Mouse (Mus musculus) adrenal gland (tissue): ENCODE data around the gene Gm13290.
"Not testable (repeated sequence)": the region's sequence is repeated elsewhere in the genome, so short reads cannot be mapped to it uniquely, and the experiment has no call there.

Source experiments
- intact Hi-C: fragments of 180-260 bp; cut with DNase I; formaldehyde crosslinking; loops from one replicate; pipeline ENCODE4 v1.15.1; 2025
- long read RNA-seq, 2 experiments: library from polyadenylated mRNA; unstranded; transcript quantifications; one replicate each; pipeline ENCODE4 v2.0.0; 2020; ENCODE audit warnings: borderline replicate concordance in 1 of 2; ENCODE audit not compliant: insufficient replicate concordance in 1 of 2

Gm13290 gene
- long read RNA-seq, experiment 1 = 0 reads
- long read RNA-seq, experiment 2, partial matches to known transcripts = 0 of 1 reads
- long read RNA-seq, experiment 2, other reads (novel, unspliced or antisense) = 0 of 1 reads

DNA sequence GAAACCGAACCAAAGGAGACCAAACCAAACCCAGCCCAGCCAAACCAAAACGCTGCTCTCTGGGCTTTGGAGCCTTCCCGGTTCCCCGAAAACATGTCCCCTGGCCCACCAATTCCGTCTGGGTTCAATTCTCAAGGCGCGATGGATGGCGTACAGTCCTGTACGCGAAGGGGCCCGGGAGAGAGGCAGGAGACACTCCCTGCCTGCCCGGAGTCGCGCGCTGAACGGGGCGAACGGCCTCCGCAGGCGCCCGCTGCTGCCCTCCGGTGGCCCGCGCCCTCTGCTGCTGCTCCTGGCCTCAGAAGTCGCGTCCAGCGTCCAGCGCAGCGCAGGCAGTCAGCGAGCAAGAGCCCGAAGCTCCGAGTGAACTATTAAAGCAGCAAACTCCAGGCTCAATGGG is at the start of gene Gm13290:
TSS of gene Gm13290 (plus strand) at position 301 of the 400 bp plus-strand sequence.
- intact Hi-C loops = not testable (repeated sequence)

DNA sequence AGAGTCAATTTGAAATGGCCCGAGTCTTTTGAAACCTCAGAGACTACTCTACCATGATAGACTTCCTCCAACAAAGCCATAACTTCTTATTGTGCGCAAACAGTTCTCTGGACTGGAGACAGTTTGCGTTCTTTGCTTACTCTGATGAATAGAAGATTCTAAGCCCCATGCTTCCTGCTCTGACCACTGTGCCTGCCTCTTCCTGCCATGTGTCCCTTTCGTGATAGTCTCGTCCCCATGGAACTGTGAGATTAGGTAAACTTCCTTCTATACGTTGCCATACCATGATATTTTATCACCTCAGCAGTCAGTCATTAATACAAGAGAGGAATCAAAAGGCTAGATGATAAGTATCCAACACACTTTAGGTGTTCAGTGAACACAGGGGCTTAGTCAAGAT is 46.9 kb upstream of the Gm13290 start:
- intact Hi-C loops = loop anchor here (1.0 kb wide), 1 partner anchor 30 kb away; no protein-coding TSS in a partner anchor

DNA sequence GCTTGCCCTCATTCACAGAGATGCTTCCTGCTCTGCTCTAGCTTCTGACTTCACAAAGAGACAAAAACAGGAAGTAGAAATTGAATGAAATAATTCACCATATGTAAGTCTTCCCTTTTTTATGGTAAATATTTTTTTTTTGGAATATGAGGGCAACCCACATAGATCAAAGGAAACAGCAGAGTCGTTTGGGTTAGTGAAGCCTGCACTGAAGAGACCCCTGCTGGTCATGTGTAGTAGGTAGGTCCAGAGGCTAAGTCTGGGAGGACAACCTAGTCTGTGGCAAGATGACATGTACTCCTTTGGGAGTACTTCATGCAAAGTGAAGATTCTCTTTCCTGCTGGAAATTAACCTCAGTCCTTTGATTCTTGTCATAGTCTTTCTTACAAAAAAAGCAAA is 46.3 kb upstream of the Gm13290 start:
- intact Hi-C loops = loop anchor here (1.0 kb wide), 1 partner anchor 31 kb away; no protein-coding TSS in a partner anchor

GRCm38 (mm10) chr4:88738480-88738879 is 35.2 kb upstream of the Gm13290 start:
- intact Hi-C loops = no loop called here

- intact Hi-C loops = no loop called here
These were observed 34.6 kb upstream of the Gm13290 start for GRCm38 (mm10) chr4:88739036-88739435.

GRCm38 (mm10) chr4:88741426-88741825 is 32.2 kb upstream of the Gm13290 start:
- intact Hi-C loops = no loop called here

GRCm38 (mm10) chr4:88742771-88743371 is 30.8 kb upstream of the Gm13290 start:
- intact Hi-C loops = no loop called here

DNA sequence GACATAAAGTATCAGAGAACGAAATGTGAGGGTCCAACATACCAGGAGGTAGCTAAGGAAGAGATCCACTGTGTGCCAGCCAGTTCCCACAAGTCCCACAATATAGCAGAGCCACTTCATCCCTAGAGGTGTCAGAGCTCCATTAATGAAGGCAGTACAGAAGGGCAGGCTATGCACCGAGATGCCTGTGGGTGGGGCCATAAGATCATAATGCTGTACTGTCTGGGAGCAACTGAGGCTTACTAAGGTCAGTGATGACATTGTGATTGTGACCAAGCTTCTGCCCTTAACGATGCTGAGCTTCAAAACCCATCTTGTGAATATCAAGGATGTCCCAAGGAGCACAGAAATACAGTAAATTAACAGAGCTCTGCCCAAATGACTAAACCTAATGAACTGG is 29.4 kb upstream of the Gm13290 start:
- intact Hi-C loops = no loop called here

DNA sequence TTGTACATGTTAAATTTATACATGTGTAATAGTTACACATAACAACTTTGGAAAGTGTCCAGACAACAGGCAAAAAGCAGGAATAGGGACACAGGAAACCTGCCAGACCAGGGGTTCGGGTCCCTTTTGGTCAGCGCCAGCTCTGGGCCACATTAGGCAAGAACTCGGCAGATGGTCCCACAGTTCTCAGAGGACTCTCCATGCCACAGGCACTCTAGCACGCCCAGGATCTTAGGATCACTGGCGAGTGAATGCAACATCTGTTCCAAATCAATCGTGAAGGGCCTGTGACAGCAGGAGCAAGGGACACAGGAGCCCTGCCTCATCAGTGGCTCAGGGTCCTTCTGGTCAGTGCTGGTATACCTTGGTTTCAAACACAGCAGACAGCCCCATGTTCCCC is 23.7 kb upstream of the Gm13290 start:
- intact Hi-C loops = no loop called here

DNA sequence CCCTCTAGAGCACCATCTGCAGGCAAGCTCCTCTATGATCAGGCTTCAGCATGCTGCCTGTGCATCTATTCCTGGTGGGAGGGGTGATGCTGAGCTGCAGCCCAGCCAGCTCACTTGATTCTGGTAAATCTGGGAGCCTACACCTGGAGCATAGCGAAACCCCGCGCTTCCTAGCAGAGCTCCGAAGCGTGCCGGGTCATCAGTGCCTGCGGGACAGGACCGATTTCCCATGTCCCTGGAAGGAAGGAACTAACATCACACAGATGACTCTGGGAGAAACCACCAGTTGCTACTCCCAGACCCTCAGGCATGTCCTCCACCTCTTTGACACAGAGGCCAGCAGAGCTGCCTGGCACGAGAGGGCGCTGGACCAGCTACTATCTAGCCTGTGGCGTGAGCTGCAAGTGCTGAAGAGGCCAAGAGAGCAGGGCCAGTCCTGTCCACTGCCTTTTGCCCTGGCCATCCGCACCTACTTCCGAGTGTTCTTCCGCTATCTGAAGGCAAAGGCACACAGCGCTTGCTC is 18.8 kb upstream of the Gm13290 start, which contains the start of gene Gm13271:
TSS of gene Gm13271 (plus strand) at position 51 of the 523 bp plus-strand sequence.
- intact Hi-C loops = not testable (repeated sequence)

GRCm38 (mm10) chr4:88756581-88757513 is 16.8 kb upstream of the Gm13290 start:
- intact Hi-C loops = not testable (repeated sequence)

DNA sequence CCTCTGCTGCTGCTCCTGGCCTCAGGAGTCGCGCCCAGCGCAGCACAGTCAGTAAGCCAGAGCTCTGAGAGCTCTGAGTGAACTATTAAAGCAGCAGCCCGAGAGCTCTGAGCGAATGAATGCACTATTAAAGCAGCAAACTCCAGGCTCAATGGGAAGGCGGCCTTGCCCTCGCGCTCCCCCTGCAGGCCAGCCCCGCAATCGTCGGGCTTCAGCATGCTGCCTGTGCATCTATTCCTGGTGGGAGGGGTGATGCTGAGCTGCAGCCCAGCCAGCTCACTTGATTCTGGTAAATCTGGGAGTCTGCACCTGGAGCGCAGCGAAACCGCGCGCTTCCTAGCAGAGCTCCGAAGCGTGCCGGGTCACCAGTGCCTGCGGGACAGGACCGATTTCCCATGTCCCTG is 16.0 kb upstream of the Gm13290 start:
- intact Hi-C loops = not testable (repeated sequence)

DNA sequence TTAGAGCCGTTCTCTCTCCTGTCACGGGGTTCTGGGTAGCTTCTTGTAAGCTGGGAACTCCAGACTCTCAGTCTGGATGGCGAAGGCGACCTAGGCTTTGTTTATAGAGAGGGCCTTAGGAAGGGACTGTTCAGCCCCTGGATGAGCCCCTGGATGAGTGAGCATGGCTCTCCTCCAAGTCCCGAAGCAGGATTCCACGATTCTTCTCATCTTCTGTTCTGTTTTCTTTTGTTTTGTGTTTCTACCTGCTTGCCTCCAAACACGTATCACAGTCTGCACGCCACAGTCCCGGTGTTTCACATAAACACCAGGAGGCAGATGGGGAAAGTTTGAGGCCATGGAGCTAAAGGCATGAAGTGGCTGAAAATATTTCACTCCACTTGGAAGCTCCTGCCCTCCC is 14.9 kb upstream of the Gm13290 start:
- intact Hi-C loops = not testable (repeated sequence)

- intact Hi-C loops = not testable (repeated sequence)
These were observed 13.9 kb upstream of the Gm13290 start, which contains the start of gene Gm13283 for GRCm38 (mm10) chr4:88759610-88760268. Gene Gm13283, plus strand, starts transcription at chr4:88760119.

DNA sequence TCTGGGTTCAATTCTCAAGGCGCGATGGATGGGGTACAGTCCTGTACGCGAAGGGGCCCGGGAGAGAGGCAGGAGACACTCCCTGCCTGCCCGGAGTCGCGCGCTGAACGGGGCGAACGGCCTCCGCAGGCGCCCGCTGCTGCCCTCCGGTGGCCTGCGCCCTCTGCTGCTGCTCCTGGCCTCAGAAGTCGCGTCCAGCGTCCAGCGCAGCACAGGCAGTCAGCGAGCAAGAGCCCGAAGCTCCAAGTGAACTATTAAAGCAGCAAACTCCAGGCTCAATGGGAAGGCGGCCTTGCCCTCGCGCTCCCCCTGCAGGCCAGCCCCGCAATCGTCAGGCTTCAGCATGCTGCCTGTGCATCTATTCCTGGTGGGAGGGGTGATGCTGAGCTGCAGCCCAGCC is 13.2 kb upstream of the Gm13290 start:
- intact Hi-C loops = not testable (repeated sequence)

DNA sequence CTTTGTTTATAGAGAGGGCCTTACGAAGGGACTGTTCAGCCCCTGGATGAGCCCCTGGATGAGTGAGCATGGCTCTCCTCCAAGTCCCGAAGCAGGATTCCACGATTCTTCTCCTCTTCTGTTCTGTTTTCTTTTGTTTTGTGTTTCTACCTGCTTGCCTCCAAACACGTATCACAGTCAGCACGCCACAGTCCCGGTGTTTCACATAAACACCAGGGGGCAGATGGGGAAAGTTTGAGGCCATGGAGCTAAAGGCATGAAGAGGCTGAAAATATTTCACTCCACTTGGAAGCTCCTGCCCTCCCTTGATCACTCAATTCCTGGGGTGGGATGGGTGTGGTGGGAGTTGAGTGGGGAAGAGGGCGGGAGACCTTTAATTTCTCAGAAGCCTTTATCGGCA is 11.9 kb upstream of the Gm13290 start:
- intact Hi-C loops = not testable (repeated sequence)

DNA sequence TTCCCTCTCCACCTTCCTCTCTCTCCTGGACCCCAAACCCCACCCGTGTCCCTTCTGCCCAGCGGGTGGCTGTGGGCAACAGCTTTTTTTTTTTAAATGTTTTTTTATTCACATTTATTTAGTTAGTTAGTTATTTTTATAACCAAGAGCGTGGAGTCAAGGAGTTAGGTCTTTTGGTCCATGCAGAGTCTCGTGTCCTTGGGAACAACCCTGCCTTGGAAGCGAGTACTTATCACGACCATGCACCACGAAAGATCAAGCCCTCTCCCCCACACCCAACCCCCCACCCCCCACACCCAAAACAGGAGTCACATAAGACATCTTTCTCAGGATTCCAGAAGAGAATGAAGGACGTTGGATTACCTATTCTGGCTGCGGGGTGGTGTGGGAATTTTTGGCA is 11.3 kb upstream of the Gm13290 start:
- intact Hi-C loops = not testable (repeated sequence)

DNA sequence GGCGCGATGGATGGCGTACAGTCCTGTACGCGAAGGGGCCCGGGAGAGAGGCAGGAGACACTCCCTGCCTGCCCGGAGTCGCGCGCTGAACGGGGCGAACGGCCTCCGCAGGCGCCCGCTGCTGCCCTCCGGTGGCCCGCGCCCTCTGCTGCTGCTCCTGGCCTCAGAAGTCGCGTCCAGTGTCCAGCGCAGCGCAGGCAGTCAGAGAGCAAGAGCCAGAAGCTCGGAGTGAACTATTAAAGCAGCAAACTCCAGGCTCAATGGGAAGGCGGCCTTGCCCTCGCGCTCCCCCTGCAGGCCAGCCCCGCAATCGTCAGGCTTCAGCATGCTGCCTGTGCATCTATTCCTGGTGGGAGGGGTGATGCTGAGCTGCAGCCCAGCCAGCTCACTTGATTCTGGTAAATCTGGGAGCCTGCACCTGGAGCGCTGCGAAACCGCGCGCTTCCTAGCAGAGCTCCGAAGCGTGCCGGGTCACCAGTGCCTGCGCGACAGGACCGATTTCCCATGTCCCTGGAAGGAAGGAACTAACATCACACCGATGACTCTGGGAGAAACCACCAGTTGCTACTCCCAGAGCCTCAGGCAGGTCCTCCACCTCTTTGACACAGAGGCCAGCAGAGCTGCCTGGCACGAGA is 10.1 kb upstream of the Gm13290 start:
- intact Hi-C loops = not testable (repeated sequence)

DNA sequence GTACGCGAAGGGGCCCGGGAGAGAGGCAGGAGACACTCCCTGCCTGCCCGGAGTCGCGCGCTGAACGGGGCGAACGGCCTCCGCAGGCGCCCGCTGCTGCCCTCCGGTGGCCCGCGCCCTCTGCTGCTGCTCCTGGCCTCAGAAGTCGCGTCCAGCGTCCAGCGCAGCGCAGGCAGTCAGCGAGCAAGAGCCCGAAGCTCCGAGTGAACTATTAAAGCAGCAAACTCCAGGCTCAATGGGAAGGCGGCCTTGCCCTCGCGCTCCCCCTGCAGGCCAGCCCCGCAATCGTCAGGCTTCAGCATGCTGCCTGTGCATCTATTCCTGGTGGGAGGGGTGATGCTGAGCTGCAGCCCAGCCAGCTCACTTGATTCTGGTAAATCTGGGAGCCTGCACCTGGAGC is 3.0 kb downstream of the Gm13290 start, which contains the start of gene Gm13289:
TSS of gene Gm13289 (plus strand) at position 301 of the 400 bp plus-strand sequence.
- intact Hi-C loops = not testable (repeated sequence)

DNA sequence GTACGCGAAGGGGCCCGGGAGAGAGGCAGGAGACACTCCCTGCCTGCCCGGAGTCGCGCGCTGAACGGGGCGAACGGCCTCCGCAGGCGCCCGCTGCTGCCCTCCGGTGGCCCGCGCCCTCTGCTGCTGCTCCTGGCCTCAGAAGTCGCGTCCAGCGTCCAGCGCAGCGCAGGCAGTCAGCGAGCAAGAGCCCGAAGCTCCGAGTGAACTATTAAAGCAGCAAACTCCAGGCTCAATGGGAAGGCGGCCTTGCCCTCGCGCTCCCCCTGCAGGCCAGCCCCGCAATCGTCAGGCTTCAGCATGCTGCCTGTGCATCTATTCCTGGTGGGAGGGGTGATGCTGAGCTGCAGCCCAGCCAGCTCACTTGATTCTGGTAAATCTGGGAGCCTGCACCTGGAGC is 5.9 kb downstream of the Gm13290 start, which contains the start of gene Gm13272:
TSS of gene Gm13272 (plus strand) at position 301 of the 400 bp plus-strand sequence.
- intact Hi-C loops = not testable (repeated sequence)
